8 mouse cellular contexts compared by ENCODE assay signal in the genomic region with DNA sequence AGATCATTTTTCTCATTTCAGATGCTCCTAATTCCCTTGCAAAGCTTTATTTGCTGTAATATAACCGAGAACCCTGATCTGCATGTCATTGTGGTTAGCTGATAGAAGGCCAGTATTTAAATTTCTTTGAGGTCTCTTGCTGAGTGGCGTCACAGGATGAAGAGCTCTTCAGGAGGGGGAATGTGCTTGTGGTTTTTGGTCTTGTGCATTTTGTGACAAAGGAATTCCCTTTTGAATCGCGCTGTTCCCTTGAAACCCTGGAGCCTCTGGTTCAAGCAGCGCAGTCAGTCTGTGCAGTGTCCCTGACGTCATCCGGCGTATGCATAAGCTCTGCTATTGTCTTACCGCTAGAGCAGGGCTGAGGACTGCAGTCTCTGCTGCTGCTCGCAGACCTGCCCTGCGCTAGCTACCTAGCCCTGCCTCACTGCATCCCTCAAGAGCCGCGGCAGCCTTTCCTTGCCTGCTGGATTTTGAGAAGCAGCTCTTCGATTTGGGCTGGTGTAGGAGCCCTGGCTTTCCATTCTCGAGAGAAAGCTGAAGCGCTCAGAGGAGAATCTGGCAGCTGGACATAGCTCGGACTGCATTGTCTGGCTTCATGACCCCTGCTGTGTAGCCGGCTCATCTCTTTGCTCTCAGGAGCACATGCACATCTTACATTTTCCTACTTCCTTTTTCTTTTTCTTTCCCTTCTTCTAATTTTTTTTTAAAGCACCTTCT. TPM values are rescaled to one million over a fixed set of nuclear protein-coding genes. Genes with fewer than 3 reads are reported as not detected.
A peak's percentile ranks its signal among the peaks of the same experiment; 100 is the strongest.
DNase-seq lines count a peak whose midpoint lies in the region; ATAC-seq and TF ChIP-seq lines count a peak whose summit lies in the region.

No protein-coding gene starts in this region.

- no peaks in the 10 kb centered on the region for H3K4me1 ChIP-seq in intestine, postnatal 0 days (replicated peaks; ENCODE audit: control insufficient read depth, insufficient read depth, low read length)
- H3K4me1 ChIP-seq in limb, embryonic 10.5 days = peaks cover 15% of the 10 kb centered on the region
- H3K4me1 ChIP-seq in midbrain, embryonic 11.5 days (ENCODE audit: control insufficient read depth, insufficient read depth, low read length) = peaks cover 13% of the 10 kb centered on the region; the same call in 1 of the 2 replicates

- intact Hi-C loops in gastrocnemius, postnatal 14 days (cut with DNase I; ENCODE audit: low total_unique reads) = no loop called here

- ATAC-seq in common myeloid progenitor, adult 5-6 weeks (replicated peaks; ENCODE audit: low read depth, poor library complexity, severe bottlenecking) = peak; percentile 88
- peak; percentile 87 for ATAC-seq in intestine, postnatal 0 days
- ATAC-seq in midbrain, embryonic 11.5 days (ENCODE audit: low FRiP score) = peak; percentile 99

- no peaks in the 10 kb centered on the region for H3K9me3 ChIP-seq in intestine, postnatal 0 days (ENCODE audit: control insufficient read depth)
- no peaks in the 10 kb centered on the region for H3K9me3 ChIP-seq in limb, embryonic 10.5 days (replicated peaks)
- H3K9me3 ChIP-seq in midbrain, embryonic 11.5 days (ENCODE audit: control insufficient read depth, low read length) = no peaks in the 10 kb centered on the region

- H3K9ac ChIP-seq in intestine, postnatal 0 days (ENCODE audit: low read depth, low read length) = no peak overlapping the region
- H3K9ac ChIP-seq in midbrain, embryonic 11.5 days (ENCODE audit: low read length) = peak overlapping the region; percentile 84

- no peaks in the 10 kb centered on the region for H3K27me3 ChIP-seq in intestine, postnatal 0 days (replicated peaks; ENCODE audit: control insufficient read depth, insufficient read depth, low read length)
- H3K27me3 ChIP-seq in limb, embryonic 10.5 days (ENCODE audit: low read depth, poor library complexity, severe bottlenecking) = no peaks in the 10 kb centered on the region
- no peaks in the 10 kb centered on the region for H3K27me3 ChIP-seq in midbrain, embryonic 11.5 days (ENCODE audit: control insufficient read depth, insufficient read depth, low read length)

- peak; percentile 23 for DNase-seq in gastrocnemius, postnatal 10 days
- DNase-seq in gastrocnemius, adult 8-10 months (ENCODE audit: low spot score in 2 of 2) = no peak
- peak; percentile 39 for DNase-seq in gastrocnemius, postnatal 14 days
- peak; percentile 70 for DNase-seq in limb, embryonic 10.5 days (ENCODE audit: low spot score)
- DNase-seq in midbrain, embryonic 11.5 days (ENCODE audit: low spot score, missing footprints) = peak; percentile 98
- DNase-seq in right cerebral cortex, postnatal 4 days = peak; percentile 70

- H3K4me3 ChIP-seq in intestine, postnatal 0 days (ENCODE audit: low read depth, low read length) = peak overlapping the region; percentile 21
- peak overlapping the region; percentile 51 for H3K4me3 ChIP-seq in limb, embryonic 10.5 days
- H3K4me3 ChIP-seq in midbrain, embryonic 11.5 days (ENCODE audit: low read depth, low read length) = peak overlapping the region; percentile 47

- no peak overlapping the region for H3K27ac ChIP-seq in intestine, postnatal 0 days (ENCODE audit: low read depth, low read length)
- peak overlapping the region; percentile 75 for H3K27ac ChIP-seq in limb, embryonic 10.5 days
- peak overlapping the region; percentile 97 for H3K27ac ChIP-seq in midbrain, embryonic 11.5 days (ENCODE audit: low read depth, low read length)

- no peaks in the 10 kb centered on the region for H3K36me3 ChIP-seq in intestine, postnatal 0 days (ENCODE audit: control insufficient read depth, insufficient read depth)
- H3K36me3 ChIP-seq in limb, embryonic 10.5 days = no peaks in the 10 kb centered on the region
- no peaks in the 10 kb centered on the region for H3K36me3 ChIP-seq in midbrain, embryonic 11.5 days (ENCODE audit: control insufficient read depth, insufficient read depth, low read length)

- H3K4me2 ChIP-seq in intestine, postnatal 0 days (replicated peaks; ENCODE audit: low read depth) = peak overlapping the region; percentile 60
- peak overlapping the region; percentile 61 for H3K4me2 ChIP-seq in midbrain, embryonic 11.5 days

- 0 out of 2 replicates have a peak, but pooled peaks have one; percentile 33 for TF ChIP-seq CTCF in intestine, postnatal 0 days (IDR thresholded peaks at IDR 0.05; ENCODE audit: low read depth)

- 12% methylated on average over 18 of the region's 18 CpGs for WGBS in intestine, postnatal 0 days
- 5% methylated on average over 18 of the region's 18 CpGs for WGBS in limb, embryonic 10.5 days
- under 1% methylated on average over 18 of the region's 18 CpGs for WGBS in midbrain, embryonic 11.5 days

RNA-seq across cellular contexts. Expression of gene St7, which starts 56.3 kb away (rescaled TPM):
- total RNA-seq in gastrocnemius, postnatal 10 days (2021) = 10 to 100 TPM; 15.2 to 15.4 TPM
- total RNA-seq in gastrocnemius, adult 8-10 months (2022) = 10 to 100 TPM; 11.3 to 16.0 (median 12.5) TPM
- 43.7 and 56.2 TPM in 2 replicates for total RNA-seq in common myeloid progenitor, adult 5-6 weeks (2017)
- 1 to 10 TPM; 8.5 to 9.9 TPM for total RNA-seq in gastrocnemius, postnatal 14 days (2021)
- polyA plus RNA-seq in intestine, postnatal 0 days (2015; fragmentation: Nextera tagmentation; extraction: Ambion mirVana) = 11.2 and 12.4 TPM in 2 replicates
- 17.9 and 19.7 TPM in 2 replicates for polyA plus RNA-seq in limb, embryonic 10.5 days (2016; fragmentation: Nextera tagmentation; extraction: Ambion mirVana)
- 36.6 and 38.6 TPM in 2 replicates for polyA plus RNA-seq in midbrain, embryonic 11.5 days (2014; fragmentation: Nextera tagmentation; extraction: Ambion mirVana)

Comparison
In these comparisons a context has a peak if more than half of its experiments do, and no peak if none do; other contexts are left out.
1. DNase-seq: peak in gastrocnemius, postnatal 10 days (single experiment), gastrocnemius, postnatal 14 days (single experiment), limb, embryonic 10.5 days (single experiment), midbrain, embryonic 11.5 days (single experiment) and right cerebral cortex, postnatal 4 days (single experiment); none in gastrocnemius, adult 8-10 months (0 of 2).
2. Peak in every context shown above with its lines, with median percentiles within 50 percentile points of each other: ATAC-seq and H3K4me3 ChIP-seq.